Mouse (Mus musculus): ENCODE results near the gene Orm2.

DNA sequence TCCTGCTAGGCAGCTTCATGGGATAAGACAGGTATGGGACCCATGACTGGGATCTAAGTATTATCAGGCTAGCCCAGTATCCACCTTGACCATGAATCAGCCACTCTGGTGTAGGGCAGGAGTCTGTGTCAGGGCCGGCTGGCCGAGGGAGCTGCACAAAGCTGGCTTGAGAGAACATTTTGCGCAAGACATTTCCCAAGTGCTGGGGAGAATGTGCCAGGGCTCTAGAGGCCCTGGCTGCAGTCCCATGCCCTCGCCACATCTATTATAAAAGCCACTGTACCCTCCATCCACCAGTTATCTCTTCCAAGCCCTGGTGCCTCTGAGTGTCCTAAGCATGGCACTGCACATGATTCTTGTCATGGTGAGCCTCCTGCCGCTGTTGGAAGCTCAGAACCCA, at the start of gene Orm2:
- TF ChIP-seq CTCF (IDR thresholded peaks at IDR 0.05; ENCODE audit: control insufficient read depth, insufficient read depth, low read length) (no peak), POLR2A (IDR thresholded peaks at IDR 0.05; ENCODE audit: borderline replicate concordance, control insufficient read depth, low read depth, low read length) (no peak)

All from bone marrow, adult 2 months (tissue).